Mouse (Mus musculus): Measurements from ENCODE around the gene Ifrd2.

Gene Ifrd2

GRCm38 (mm10) chr9:107598385-107598784, 10.9 kb downstream of the Ifrd2 start:
- no peak for DNase-seq (ENCODE audit: low read depth, low spot score)

- no peak for DNase-seq (ENCODE audit: low read depth, low spot score)
These were observed 12.0 kb downstream of the Ifrd2 start for GRCm38 (mm10) chr9:107599433-107599832.

- no peak for DNase-seq (ENCODE audit: low read depth, low spot score)
These were observed 12.4 kb downstream of the Ifrd2 start for GRCm38 (mm10) chr9:107599842-107600241.

DNA sequence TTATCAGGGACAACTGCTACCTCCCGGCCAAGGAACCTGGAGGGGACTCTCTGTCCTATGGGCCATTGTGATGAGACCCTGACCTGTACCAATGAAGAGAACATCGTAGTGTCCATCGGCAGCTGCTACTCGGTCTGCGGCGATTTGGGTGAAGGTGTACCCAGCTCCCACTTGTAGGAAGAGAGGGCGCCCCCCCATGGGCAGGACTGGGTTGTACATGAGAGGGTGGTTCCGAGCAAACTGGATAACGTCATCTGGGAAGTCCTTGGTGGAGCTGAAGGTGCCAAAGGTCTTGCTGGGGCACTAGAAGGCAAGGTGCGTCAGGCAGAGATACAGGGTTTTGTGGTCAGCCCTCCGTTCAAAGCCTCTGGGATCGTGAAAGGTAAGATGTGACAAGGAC, 13.3 kb downstream of the Ifrd2 start:
- no peak for DNase-seq (ENCODE audit: low read depth, low spot score)

GRCm38 (mm10) chr9:107601275-107601674, 13.8 kb downstream of the Ifrd2 start:
- no peak for DNase-seq (ENCODE audit: low read depth, low spot score)

- peak; percentile 84 for DNase-seq (ENCODE audit: low read depth, low spot score)
These were observed 14.7 kb downstream of the Ifrd2 start for GRCm38 (mm10) chr9:107602068-107602648.

GRCm38 (mm10) chr9:107603251-107603650, 15.8 kb downstream of the Ifrd2 start:
- DNase-seq (ENCODE audit: low read depth, low spot score), result no peak

DNA sequence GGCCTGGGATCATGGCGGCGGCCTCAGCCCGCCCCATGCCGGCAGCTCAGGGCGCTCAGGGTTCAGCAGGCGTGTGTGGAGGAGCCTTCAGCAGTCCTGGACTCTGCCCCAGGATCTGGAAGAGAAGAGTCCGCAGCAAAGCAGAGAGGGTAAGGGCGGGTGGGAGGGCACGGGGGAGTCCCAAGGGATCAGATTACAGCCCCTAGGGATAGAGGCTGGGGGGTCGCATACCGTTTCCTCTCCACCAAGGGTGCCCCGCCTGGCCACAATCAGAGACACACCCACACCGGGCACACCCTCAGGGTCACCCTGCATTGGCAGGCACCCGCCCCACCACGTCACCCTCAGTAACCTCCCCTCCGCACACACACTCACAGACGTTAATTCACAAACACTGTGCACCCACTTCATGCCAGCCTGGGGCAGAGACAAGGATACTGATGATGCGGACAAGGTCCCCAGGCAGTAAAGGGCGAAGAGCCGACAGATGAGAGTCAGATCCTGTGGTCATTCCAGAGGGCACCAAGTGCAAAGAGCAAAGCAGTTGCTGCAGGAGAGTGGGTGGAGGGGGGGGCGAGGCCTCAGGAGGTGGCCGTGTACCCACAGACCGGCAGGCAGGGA, 17.7 kb downstream of the Ifrd2 start:
- no peak for DNase-seq (ENCODE audit: low read depth, low spot score)

- no peak for DNase-seq (ENCODE audit: low read depth, low spot score)
These were observed 19.1 kb downstream of the Ifrd2 start for GRCm38 (mm10) chr9:107606591-107606990.

DNA sequence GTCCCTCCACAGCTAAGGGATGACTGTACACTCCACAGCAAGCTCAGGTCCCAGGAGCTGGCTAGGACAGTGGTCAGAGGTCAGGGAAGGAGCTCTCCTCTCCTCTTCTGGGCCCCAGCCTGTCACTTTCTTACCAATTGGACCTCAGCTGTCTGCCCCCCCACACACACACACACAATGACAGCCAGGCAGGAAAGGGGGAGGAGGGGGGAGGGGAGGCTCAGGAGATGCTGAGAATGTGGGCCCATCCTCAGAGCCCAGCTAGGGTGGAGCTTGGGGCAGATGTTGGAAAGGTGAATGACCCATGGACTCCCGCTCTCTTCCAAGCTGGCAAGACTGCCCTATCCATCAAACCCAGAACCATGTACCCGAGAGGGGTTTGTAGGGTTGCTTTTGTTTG, 19.6 kb downstream of the Ifrd2 start:
- no peak for DNase-seq (ENCODE audit: low read depth, low spot score)

DNA sequence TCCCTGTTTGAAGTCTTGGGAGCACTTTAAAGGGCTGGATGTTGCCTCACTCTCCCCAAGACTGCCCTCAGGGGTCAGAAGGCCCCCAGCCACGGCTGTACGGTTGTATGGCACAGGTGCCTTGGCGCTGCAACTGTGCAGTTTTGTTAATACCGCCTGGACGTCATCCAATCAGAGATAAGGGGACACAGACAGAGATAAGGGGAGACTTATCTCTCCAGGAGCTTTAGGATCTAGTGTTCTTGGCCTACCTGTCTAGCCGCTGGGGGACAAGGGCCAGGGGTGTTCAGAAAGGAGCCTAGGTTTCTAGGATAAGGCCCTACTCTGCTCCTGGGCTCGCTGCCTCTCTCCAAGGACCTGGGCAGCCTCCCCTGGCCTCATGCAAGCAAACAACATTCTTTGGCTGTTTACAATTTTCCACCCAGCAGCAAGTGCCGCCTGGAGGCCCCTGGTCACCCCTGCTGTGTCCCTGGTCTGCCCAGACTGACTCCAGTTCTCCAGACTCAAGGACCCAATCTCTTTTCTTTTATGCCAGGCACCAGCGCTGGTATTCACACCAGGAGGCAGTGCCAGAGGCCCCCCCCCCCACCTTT, 20.3 kb downstream of the Ifrd2 start:
- no peak for DNase-seq (ENCODE audit: low read depth, low spot score)

- DNase-seq (ENCODE audit: low read depth, low spot score), result no peak
These were observed 21.4 kb downstream of the Ifrd2 start, which contains the start of gene Sema3b for GRCm38 (mm10) chr9:107608741-107609432. Sema3b (minus strand) TSS chr9:107609229.

DNA sequence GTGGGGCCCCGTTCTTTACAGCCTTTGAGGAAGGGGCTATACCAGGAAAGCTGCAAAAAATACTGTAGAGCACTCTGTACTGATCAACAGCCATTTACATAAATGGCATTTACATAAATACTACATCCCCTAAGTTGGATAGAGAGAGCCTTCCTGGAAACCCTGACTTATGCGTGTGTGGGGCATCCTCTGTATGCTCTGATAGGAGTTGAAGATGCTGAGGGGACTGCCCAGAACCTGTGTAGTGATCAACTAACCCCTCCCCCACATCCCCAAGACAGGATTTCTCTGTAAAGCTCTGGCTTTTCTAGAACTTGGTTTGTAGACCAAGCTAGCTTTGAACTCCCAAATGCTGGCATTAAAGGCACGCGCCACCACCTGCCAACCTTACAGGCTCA, 22.0 kb downstream of the Ifrd2 start:
- no peak for DNase-seq (ENCODE audit: low read depth, low spot score)

- DNase-seq (ENCODE audit: low read depth, low spot score), result no peak
These were observed 24.2 kb downstream of the Ifrd2 start for GRCm38 (mm10) chr9:107611456-107612190.

- peak; percentile 98 for DNase-seq (ENCODE audit: low read depth, low spot score)
These were observed 24.9 kb downstream of the Ifrd2 start for GRCm38 (mm10) chr9:107612191-107612944.

DNA sequence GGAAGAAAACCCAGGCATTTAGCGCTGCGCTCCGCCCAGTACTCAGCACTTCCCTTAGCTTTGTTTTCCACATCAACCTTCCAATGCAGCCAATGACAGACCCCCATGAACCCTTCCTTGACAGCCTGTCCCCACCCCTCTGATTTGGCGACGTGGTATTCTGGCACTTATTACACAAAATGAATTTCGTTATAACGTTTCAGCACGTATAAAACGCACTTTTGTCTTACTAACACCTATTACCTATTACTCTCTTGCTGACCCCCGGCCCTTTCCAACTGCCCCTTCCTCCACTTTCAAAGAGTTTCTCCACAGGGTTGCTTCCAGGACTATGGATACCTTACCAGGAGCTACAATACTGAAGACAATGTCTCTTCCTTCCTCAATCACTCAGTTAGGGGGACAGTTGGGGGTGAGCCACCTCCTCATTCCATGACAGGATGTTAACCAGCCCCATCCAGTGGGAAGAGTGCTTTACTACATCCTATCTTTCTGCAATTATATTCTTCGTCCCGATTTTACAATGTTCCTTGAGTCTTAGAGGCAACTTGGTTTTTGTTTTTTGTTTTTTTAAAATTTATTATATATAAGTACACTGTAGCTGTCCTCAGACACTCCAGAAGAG, 25.6 kb downstream of the Ifrd2 start:
- no peak for DNase-seq (ENCODE audit: low read depth, low spot score)

DNA sequence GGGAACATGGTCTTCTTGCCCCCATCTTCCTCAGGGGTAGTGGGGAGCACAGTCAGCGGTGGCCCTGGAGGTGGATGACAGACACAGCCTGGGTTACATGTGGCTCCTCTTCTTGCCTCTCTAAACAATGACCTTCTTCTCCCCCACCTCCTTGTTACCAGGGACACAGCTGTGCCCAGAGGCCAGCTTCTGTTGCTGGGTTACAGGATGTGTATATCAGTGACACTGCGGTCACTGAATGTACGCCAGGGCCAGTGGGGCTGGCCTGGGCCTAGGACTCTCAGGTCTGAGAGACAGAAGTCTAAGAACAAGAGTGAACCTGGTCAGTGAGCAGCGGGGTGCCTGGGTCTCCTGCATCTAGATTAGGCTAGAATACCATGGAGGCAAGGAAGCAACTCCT, 27.6 kb downstream of the Ifrd2 start:
- no peak for DNase-seq (ENCODE audit: low read depth, low spot score)

DNA sequence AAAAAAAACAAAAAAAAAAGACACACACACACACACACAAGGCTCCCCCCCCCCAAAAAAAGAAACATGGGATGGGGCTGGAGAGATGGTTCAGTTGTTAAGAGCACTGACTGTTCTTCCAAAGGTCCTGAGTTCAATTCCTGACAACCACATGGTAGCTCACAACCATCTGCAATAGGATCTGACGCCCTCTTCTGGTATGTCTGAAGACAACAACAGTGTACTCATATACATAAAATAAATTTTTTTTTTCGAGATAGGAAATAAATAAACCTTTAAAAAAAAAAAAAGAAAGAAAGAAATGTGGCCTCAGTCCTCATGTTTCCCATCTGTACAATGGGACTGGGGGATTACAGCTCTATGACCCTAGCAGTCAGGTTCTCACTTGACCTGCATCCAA, 30.0 kb downstream of the Ifrd2 start:
- DNase-seq (ENCODE audit: low read depth, low spot score), result no peak

GRCm38 (mm10) chr9:107618098-107618497, 30.7 kb downstream of the Ifrd2 start:
- DNase-seq (ENCODE audit: low read depth, low spot score), result no peak

DNA sequence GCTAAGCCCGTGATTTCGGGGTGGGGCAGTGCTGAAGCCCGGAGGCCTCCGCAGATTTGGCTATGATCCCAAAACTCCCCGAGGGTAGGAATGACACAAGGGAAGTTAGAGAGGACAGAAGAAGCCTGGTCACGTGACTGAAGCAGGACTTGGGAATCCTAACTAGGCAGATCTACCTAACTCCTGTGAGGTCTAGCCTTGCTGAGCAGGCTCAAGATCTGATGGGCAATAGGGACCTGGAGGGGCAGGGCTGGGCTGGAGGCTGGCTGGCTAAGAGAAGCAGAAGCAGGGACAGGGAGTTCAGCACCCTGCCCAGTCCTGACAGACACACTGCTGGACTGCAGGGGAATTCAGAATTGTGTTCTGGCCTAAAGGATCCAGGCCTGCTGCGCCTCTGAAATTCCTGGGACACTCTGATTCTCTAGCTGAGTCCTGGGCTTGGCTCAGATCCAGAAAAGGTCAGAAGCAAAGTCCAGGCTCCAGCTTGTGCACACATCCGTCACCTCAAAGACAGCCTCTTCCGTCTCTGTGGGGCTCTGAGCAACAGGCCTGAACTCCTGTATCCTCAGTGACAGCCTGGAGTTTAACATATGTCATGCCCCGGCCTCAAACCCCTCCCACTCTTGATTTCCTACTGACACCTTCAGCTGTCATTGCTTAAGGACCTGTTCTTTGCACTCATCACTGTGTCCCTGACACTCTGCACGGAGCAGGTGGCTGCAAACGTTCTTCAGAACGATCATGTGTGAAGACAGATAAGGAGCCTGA, 31.5 kb downstream of the Ifrd2 start:
- DNase-seq (ENCODE audit: low read depth, low spot score), result no peak
